Mouse (Mus musculus) CH12.LX (cell line): ENCODE results near the gene Dagla.

Experiments
- CTCF ChIP-seq, 2 experiments: IDR thresholded peaks in 1 of 2; conservative IDR thresholded peaks in 1 of 2; 2 replicates each; pipeline ENCODE4 v1.5.1; 2011 to 2012; ENCODE audit warnings: low read depth in 2 of 2, low read length in 2 of 2, improper control_type of control experiment in 1 of 2, inconsistent platforms in 1 of 2, mild to moderate bottlenecking in 1 of 2, moderate library complexity in 1 of 2
- EP300 ChIP-seq: IDR thresholded peaks from 2 replicates; pipeline ENCODE4 v1.6.1; 2011; ENCODE audit warnings: low read length, improper control_type of control experiment
- JUN ChIP-seq: IDR thresholded peaks from 2 replicates; pipeline ENCODE4 v1.6.1; 2011; ENCODE audit warnings: low read depth, mild to moderate bottlenecking, low read length, improper control_type of control experiment, moderate library complexity; ENCODE audit not compliant: insufficient read depth
- JUND ChIP-seq: conservative IDR thresholded peaks from 2 replicates; pipeline ENCODE4 v1.6.1; 2011; ENCODE audit warnings: low read depth, low read length, improper control_type of control experiment
- MXI1 ChIP-seq: IDR thresholded peaks from 2 replicates; pipeline ENCODE4 v1.6.1; 2011; ENCODE audit warnings: mild to moderate bottlenecking, low read depth, low read length, improper control_type of control experiment
- POLR2A ChIP-seq: IDR thresholded peaks from 2 replicates; pipeline ENCODE4 v1.6.1; 2011; ENCODE audit warnings: low read depth, mild to moderate bottlenecking, improper control_type of control experiment, low read length
- RAD21 ChIP-seq: IDR thresholded peaks from 2 replicates; pipeline ENCODE4 v1.6.1; 2011; ENCODE audit warnings: low read depth, mild to moderate bottlenecking, low read length, improper control_type of control experiment, moderate library complexity
- SMC3 ChIP-seq: IDR thresholded peaks from 2 replicates; pipeline ENCODE4 v1.6.1; 2011; ENCODE audit warnings: low read depth, low read length, improper control_type of control experiment
- UBTF ChIP-seq: IDR thresholded peaks from 2 replicates; pipeline ENCODE4 v1.6.1; 2012; ENCODE audit warnings: low read depth, mild to moderate bottlenecking, inconsistent platforms, low read length, improper control_type of control experiment, moderate library complexity
- ZC3H11A ChIP-seq: IDR thresholded peaks from 2 replicates; pipeline ENCODE4 v1.6.1; 2012; ENCODE audit warnings: low read depth, mild to moderate bottlenecking, inconsistent platforms, low read length, improper control_type of control experiment

- TF ChIP-seq POLR2A (no peak; the same call in 1 of the 2 replicates), JUND (no peak), EP300 (no peak), ZC3H11A (no peak), MXI1 (peak; percentile 97), JUN (no peak), CTCF (conservative IDR thresholded peaks at IDR 0.05 in 1 of 2, IDR thresholded peaks at IDR 0.05 in 1 of 2; ENCODE audit: low read depth in 2 of 2, low read length in 2 of 2) (peak; percentile 14 to 64; a peak in 3 of 4 replicates), SMC3 (peak; percentile 25), UBTF (no peak), RAD21 (peak; percentile 35)
Measured at GRCm38 (mm10) chr19:10204616-10205001, 100.1 kb downstream of the Dagla start.
